Mouse (Mus musculus): ENCODE measurements at regions not wholly inside any gene's neighbourhood (a gene's known extent, or its start where the extent isn't known, plus 50 kb on each side); places are given as distances from the start of the nearest gene placed in this dataset.
A peak's percentile ranks its signal among the peaks of the same experiment; 100 is the strongest.

- Histone ChIP-seq H3K4me3 (ENCODE audit: low read depth, low read length) (no peak overlapping the region), H3K4me2 (no peak overlapping the region), H3K27ac (ENCODE audit: low read depth) (no peak overlapping the region), H3K9me3 (ENCODE audit: low read depth, low read length) (no peaks in the 10 kb centered on the region), H3K27me3 (ENCODE audit: insufficient read depth, low read length) (no peaks in the 10 kb centered on the region), H3K36me3 (ENCODE audit: insufficient read depth) (no peaks in the 10 kb centered on the region), H3K4me1 (ENCODE audit: insufficient read depth) (no peaks in the 10 kb centered on the region), H3K9ac (no peak overlapping the region)
- DNase-seq (no peak), ATAC-seq (ENCODE audit: insufficient read depth) (no peak)
- 24% methylated on average over 1 of the region's 1 CpGs for WGBS
- no peak for TF ChIP-seq CTCF (IDR thresholded peaks at IDR 0.05; ENCODE audit: low read depth)
These were observed 590.7 kb upstream of the Adam24 start for GRCm38 (mm10) chr8:40084129-40084528.

GRCm38 (mm10) chr8:40089377-40089776 is 585.5 kb upstream of the Adam24 start:
- 86% methylated on average over 4 of the region's 4 CpGs for WGBS
- no peaks in the 10 kb centered on the region for H3K27me3 ChIP-seq (ENCODE audit: insufficient read depth, low read length)
- no peak for DNase-seq
- H3K9me3 ChIP-seq (ENCODE audit: low read depth, low read length): no peaks in the 10 kb centered on the region
- H3K27ac ChIP-seq (ENCODE audit: low read depth): no peak overlapping the region
- H3K36me3 ChIP-seq (ENCODE audit: insufficient read depth): no peaks in the 10 kb centered on the region
- H3K4me1 ChIP-seq (ENCODE audit: insufficient read depth): no peaks in the 10 kb centered on the region
- no peak for ATAC-seq (ENCODE audit: insufficient read depth)
- no peak overlapping the region for H3K4me3 ChIP-seq (ENCODE audit: low read depth, low read length)
- no peak overlapping the region for H3K9ac ChIP-seq
- TF ChIP-seq CTCF (IDR thresholded peaks at IDR 0.05; ENCODE audit: low read depth): no peak
- H3K4me2 ChIP-seq: no peak overlapping the region

- ATAC-seq (ENCODE audit: insufficient read depth): no peak
- no peaks in the 10 kb centered on the region for H3K36me3 ChIP-seq (ENCODE audit: insufficient read depth)
- no peaks in the 10 kb centered on the region for H3K4me1 ChIP-seq (ENCODE audit: insufficient read depth)
- H3K9me3 ChIP-seq (ENCODE audit: low read depth, low read length): no peaks in the 10 kb centered on the region
- H3K27me3 ChIP-seq (ENCODE audit: insufficient read depth, low read length): no peaks in the 10 kb centered on the region
- no peak for TF ChIP-seq CTCF (IDR thresholded peaks at IDR 0.05; ENCODE audit: low read depth)
- H3K9ac ChIP-seq: no peak overlapping the region
- H3K4me2 ChIP-seq: no peak overlapping the region
- no peak overlapping the region for H3K4me3 ChIP-seq (ENCODE audit: low read depth, low read length)
- no peak for DNase-seq
- H3K27ac ChIP-seq (ENCODE audit: low read depth): no peak overlapping the region
- 78% methylated on average over 3 of the region's 3 CpGs for WGBS
These were observed 550.5 kb upstream of the Adam24 start for GRCm38 (mm10) chr8:40124402-40124801.

GRCm38 (mm10) chr8:40127141-40127540 is 547.7 kb upstream of the Adam24 start:
- WGBS: 78% methylated on average over 8 of the region's 8 CpGs
- Histone ChIP-seq H3K9me3 (ENCODE audit: low read depth, low read length) (no peaks in the 10 kb centered on the region), H3K27ac (ENCODE audit: low read depth) (no peak overlapping the region), H3K9ac (no peak overlapping the region), H3K27me3 (ENCODE audit: insufficient read depth, low read length) (no peaks in the 10 kb centered on the region), H3K4me1 (ENCODE audit: insufficient read depth) (no peaks in the 10 kb centered on the region), H3K4me3 (ENCODE audit: low read depth, low read length) (no peak overlapping the region), H3K36me3 (ENCODE audit: insufficient read depth) (no peaks in the 10 kb centered on the region), H3K4me2 (no peak overlapping the region)
- no peak for TF ChIP-seq CTCF (IDR thresholded peaks at IDR 0.05; ENCODE audit: low read depth)
- ATAC-seq (ENCODE audit: insufficient read depth) (no peak), DNase-seq (no peak)

- H3K4me3 ChIP-seq (ENCODE audit: low read depth, low read length): no peak overlapping the region
- DNase-seq (peak; percentile 86), ATAC-seq (ENCODE audit: insufficient read depth) (peak; percentile 35; the same call in 1 of the 2 replicates)
- no peak overlapping the region for H3K4me2 ChIP-seq
- 19% methylated on average over 9 of the region's 9 CpGs for WGBS
- no peaks in the 10 kb centered on the region for H3K36me3 ChIP-seq (ENCODE audit: insufficient read depth)
- H3K27ac ChIP-seq (ENCODE audit: low read depth): no peak overlapping the region
- no peaks in the 10 kb centered on the region for H3K27me3 ChIP-seq (ENCODE audit: insufficient read depth, low read length)
- peak; percentile 80 for TF ChIP-seq CTCF (IDR thresholded peaks at IDR 0.05; ENCODE audit: low read depth)
- H3K9ac ChIP-seq: no peak overlapping the region
- H3K9me3 ChIP-seq (ENCODE audit: low read depth, low read length): no peaks in the 10 kb centered on the region
- H3K4me1 ChIP-seq (ENCODE audit: insufficient read depth): no peaks in the 10 kb centered on the region
These were observed 542.1 kb upstream of the Adam24 start for GRCm38 (mm10) chr8:40132662-40133257.

- no peaks in the 10 kb centered on the region for H3K27me3 ChIP-seq (ENCODE audit: insufficient read depth, low read length)
- peak overlapping the region; percentile 49 for H3K4me2 ChIP-seq
- no peaks in the 10 kb centered on the region for H3K4me1 ChIP-seq (ENCODE audit: insufficient read depth)
- peak; percentile 81 for TF ChIP-seq CTCF (IDR thresholded peaks at IDR 0.05; ENCODE audit: low read depth)
- ATAC-seq (ENCODE audit: insufficient read depth) (peak; percentile 90), DNase-seq (peak; percentile 90)
- 0 out of 2 replicates have a peak overlapping the region, but pooled peaks have one; percentile 25 for H3K9ac ChIP-seq
- H3K27ac ChIP-seq (ENCODE audit: low read depth): no peak overlapping the region
- H3K4me3 ChIP-seq (ENCODE audit: low read depth, low read length): 0 out of 2 replicates have a peak overlapping the region, but pooled peaks have one; percentile 13
- no peaks in the 10 kb centered on the region for H3K36me3 ChIP-seq (ENCODE audit: insufficient read depth)
- H3K9me3 ChIP-seq (ENCODE audit: low read depth, low read length): no peaks in the 10 kb centered on the region
- 16% methylated on average over 21 of the region's 21 CpGs for WGBS
These were observed 523.7 kb upstream of the Adam24 start for GRCm38 (mm10) chr8:40150911-40151797.

- no peaks in the 10 kb centered on the region for H3K9me3 ChIP-seq (ENCODE audit: low read depth, low read length)
- 61% methylated on average over 2 of the region's 2 CpGs for WGBS
- no peaks in the 10 kb centered on the region for H3K36me3 ChIP-seq (ENCODE audit: insufficient read depth)
- no peak overlapping the region for H3K9ac ChIP-seq
- DNase-seq: peak; percentile 5
- no peaks in the 10 kb centered on the region for H3K4me1 ChIP-seq (ENCODE audit: insufficient read depth)
- H3K4me2 ChIP-seq: no peak overlapping the region
- no peaks in the 10 kb centered on the region for H3K27me3 ChIP-seq (ENCODE audit: insufficient read depth, low read length)
- H3K4me3 ChIP-seq (ENCODE audit: low read depth, low read length): no peak overlapping the region
- H3K27ac ChIP-seq (ENCODE audit: low read depth): no peak overlapping the region
- TF ChIP-seq CTCF (IDR thresholded peaks at IDR 0.05; ENCODE audit: low read depth): no peak
- ATAC-seq (ENCODE audit: insufficient read depth): no peak
These were observed 522.4 kb upstream of the Adam24 start for GRCm38 (mm10) chr8:40152451-40152850.

Measured in lung, embryonic 14.5 days (tissue).